Mouse (Mus musculus) lung, postnatal 4 days (tissue): ENCODE data around the gene Mapk11.

ENCODE experiments used
- DNase-seq, 2 experiments: peaks; one replicate each; pipeline ENCODE4 v3.0.0; 2021

The Mapk11 gene

GRCm38 (mm10) chr15:89100823-89101222 is 48.6 kb downstream of the Mapk11 start:
- DNase-seq = no peak

- DNase-seq = no peak
These were observed 50.8 kb downstream of the Mapk11 start for GRCm38 (mm10) chr15:89098616-89099015.

GRCm38 (mm10) chr15:89097450-89097849 is 52.0 kb downstream of the Mapk11 start:
- no peak for DNase-seq
